11 mouse cellular contexts compared by ENCODE assay signal in the genomic region with DNA sequence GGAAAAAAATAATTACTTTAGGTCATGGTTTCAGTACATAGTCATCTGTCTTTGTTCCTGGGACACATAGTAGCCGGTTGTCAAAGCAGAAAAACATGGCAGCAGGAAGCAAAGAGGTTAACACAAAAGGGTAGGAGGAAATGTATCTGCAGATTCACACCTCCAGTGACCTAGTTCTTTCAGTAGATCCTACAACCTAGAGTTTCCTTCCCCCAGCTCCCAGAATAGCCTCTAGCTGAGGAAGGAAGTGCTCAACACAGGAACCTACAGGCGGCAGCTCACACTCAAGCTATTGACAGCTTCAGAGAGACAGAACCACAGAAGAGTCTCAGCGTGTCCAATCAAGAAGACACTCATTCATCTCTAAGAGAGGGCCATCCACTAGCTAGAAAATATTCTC. TPM values are rescaled to one million over a fixed set of nuclear protein-coding genes. Genes with fewer than 3 reads are reported as not detected.
DNase-seq lines count a peak whose midpoint lies in the region; ATAC-seq and TF ChIP-seq lines count a peak whose summit lies in the region.
"Had no signal": no experiment of that assay in that cellular context is flagged by ENCODE, and none has a peak within 500 bp of the region (broad histone marks: within the 10 kb centered on the region; RNA-seq: fewer than 3 reads in every experiment).

No protein-coding gene starts in this region.

- DNase-seq in heart, adult 2 months: no peak
- DNase-seq in heart, postnatal 14 days: no peak
- DNase-seq in CD4-positive, CD25-positive, alpha-beta regulatory T cell, adult 2 months (ENCODE audit: low read depth, low spot score): peak; percentile 29
- DNase-seq in splenic B cell, adult 2 months (ENCODE audit: low read depth, low spot score): peak; percentile 23
- DNase-seq in stomach, postnatal 0 days (ENCODE audit: low spot score): no peak
- DNase-seq in Muller cell, postnatal 12 days (ENCODE audit: inconsistent ontology term): no peak
- no peak for DNase-seq in hindbrain, embryonic 10.5 days (ENCODE audit: low spot score)
- DNase-seq: kidney, postnatal 4 days; liver, embryonic 13.5 days had no signal

- TF ChIP-seq CTCF in heart, adult 2 months (IDR thresholded peaks at IDR 0.05): 0 out of 2 replicates have a peak, but pooled peaks have one; percentile 6
- no peak for TF ChIP-seq CTCF in stomach, postnatal 0 days (IDR thresholded peaks at IDR 0.05; ENCODE audit: low read depth)

- peaks cover 3% of the 10 kb centered on the region; the same call in 1 of the 2 replicates for H3K36me3 ChIP-seq in heart, adult 2 months (ENCODE audit: control insufficient read depth, insufficient read depth, low read length)
- H3K36me3 ChIP-seq in splenic B cell, adult 2 months (ENCODE audit: control insufficient read depth, insufficient read depth, low read length, poor library complexity, severe bottlenecking): no peaks in the 10 kb centered on the region
- no peaks in the 10 kb centered on the region for H3K36me3 ChIP-seq in stomach, postnatal 0 days (ENCODE audit: control insufficient read depth, insufficient read depth, low read length)
- H3K36me3 ChIP-seq in hindbrain, embryonic 10.5 days: no peaks in the 10 kb centered on the region
- H3K36me3 ChIP-seq: hindbrain, embryonic 15.5 days; liver, embryonic 13.5 days had no signal

- no peaks in the 10 kb centered on the region for H3K79me2 ChIP-seq in heart, adult 2 months (replicated peaks; ENCODE audit: control insufficient read depth, insufficient read depth, low read length)

- no peak overlapping the region for H3K9ac ChIP-seq in heart, adult 2 months (ENCODE audit: low read depth, low read length)
- no peak overlapping the region for H3K9ac ChIP-seq in stomach, postnatal 0 days (ENCODE audit: low read length)
- H3K9ac ChIP-seq: hindbrain, embryonic 15.5 days; liver, embryonic 13.5 days had no signal

- H3K9me3 ChIP-seq in stomach, postnatal 0 days (ENCODE audit: control insufficient read depth, low read length): no peaks in the 10 kb centered on the region
- H3K9me3 ChIP-seq in hindbrain, embryonic 10.5 days: no peaks in the 10 kb centered on the region
- H3K9me3 ChIP-seq: hindbrain, embryonic 15.5 days; liver, embryonic 13.5 days had no signal

- ATAC-seq in granulocyte monocyte progenitor cell, adult 5-6 weeks (replicated peaks; ENCODE audit: poor library complexity, severe bottlenecking): peak; percentile 79
- no peak for ATAC-seq in stomach, postnatal 0 days (ENCODE audit: low FRiP score, low TSS enrichment)

- intact Hi-C loops in heart, adult 2 months (cut with DNase I): no loop called here
- intact Hi-C loops in heart, postnatal 14 days (cut with DNase I): no loop called here

- no peaks in the 10 kb centered on the region for H3K4me1 ChIP-seq in heart, adult 2 months (ENCODE audit: control insufficient read depth, insufficient read depth, low read length)
- no peaks in the 10 kb centered on the region for H3K4me1 ChIP-seq in stomach, postnatal 0 days (replicated peaks; ENCODE audit: control insufficient read depth, insufficient read depth)
- H3K4me1 ChIP-seq in hindbrain, embryonic 10.5 days (replicated peaks): no peaks in the 10 kb centered on the region
- H3K4me1 ChIP-seq: hindbrain, embryonic 15.5 days; liver, embryonic 13.5 days had no signal

- H3K4me2 ChIP-seq in stomach, postnatal 0 days (replicated peaks; ENCODE audit: low read depth): no peak overlapping the region
- H3K4me2 ChIP-seq: hindbrain, embryonic 15.5 days; liver, embryonic 13.5 days had no signal

- whole genome bisulfite sequencing in heart, adult 2 months: 27% methylated on average over 3 of the region's 3 CpGs
- 74% methylated on average over 3 of the region's 3 CpGs for WGBS in stomach, postnatal 0 days
- WGBS in hindbrain, embryonic 10.5 days: 79% methylated on average over 3 of the region's 3 CpGs

- no peak overlapping the region; the same call in 1 of the 2 replicates for H3K27ac ChIP-seq in heart, adult 2 months
- no peak overlapping the region for H3K27ac ChIP-seq in stomach, postnatal 0 days (replicated peaks)
- H3K27ac ChIP-seq in hindbrain, embryonic 10.5 days: no peak overlapping the region
- H3K27ac ChIP-seq: hindbrain, embryonic 15.5 days; liver, embryonic 13.5 days had no signal

- TF ChIP-seq POLR2A in heart, adult 2 months (IDR thresholded peaks at IDR 0.05; ENCODE audit: insufficient read depth, low read depth, low read length): no peak

- no peaks in the 10 kb centered on the region for H3K27me3 ChIP-seq in heart, adult 2 months (ENCODE audit: control insufficient read depth, insufficient read depth, low read length)
- H3K27me3 ChIP-seq in splenic B cell, adult 2 months (ENCODE audit: control insufficient read depth, insufficient read depth, low read length, poor library complexity, severe bottlenecking): no peaks in the 10 kb centered on the region
- no peaks in the 10 kb centered on the region for H3K27me3 ChIP-seq in stomach, postnatal 0 days (ENCODE audit: control insufficient read depth, insufficient read depth, low read length)
- no peaks in the 10 kb centered on the region for H3K27me3 ChIP-seq in hindbrain, embryonic 10.5 days (ENCODE audit: insufficient read depth, poor library complexity, severe bottlenecking)
- H3K27me3 ChIP-seq: hindbrain, embryonic 15.5 days; liver, embryonic 13.5 days had no signal

- no peak for TF ChIP-seq EP300 in heart, adult 2 months (IDR thresholded peaks at IDR 0.05; ENCODE audit: insufficient read depth, low read depth, low read length)
- no peak for TF ChIP-seq EP300 in stomach, postnatal 0 days (optimal IDR thresholded peaks at IDR 0.05)

- no peak overlapping the region for H3K4me3 ChIP-seq in heart, adult 2 months
- no peak overlapping the region for H3K4me3 ChIP-seq in stomach, postnatal 0 days (ENCODE audit: low read depth, low read length)
- no peak overlapping the region for H3K4me3 ChIP-seq in hindbrain, embryonic 10.5 days
- H3K4me3 ChIP-seq: hindbrain, embryonic 15.5 days; liver, embryonic 13.5 days had no signal

RNA-seq across cellular contexts. Expression of a gene that starts 18.2 kb away (rescaled TPM):
- 10 to 100 TPM; 18.8 to 21.6 TPM for total RNA-seq in heart, adult 2 months (2021)
- 8.6 and 16.2 TPM in 2 replicates for polyA plus RNA-seq in heart, adult 2 months (2012; rRNA removed)
- total RNA-seq in heart, postnatal 14 days (2021): 10 to 100 TPM; 24.9 to 25.2 TPM
- total RNA-seq in granulocyte monocyte progenitor cell, adult 5-6 weeks (2014; fragmentation: Nextera tagmentation): 20.0 and 25.7 TPM in 2 replicates
- 45.0 and 51.7 TPM in 2 replicates for total RNA-seq in granulocyte monocyte progenitor cell, adult 5-6 weeks (2017)
- polyA plus RNA-seq in stomach, postnatal 0 days (2015; fragmentation: Nextera tagmentation; extraction: Ambion mirVana): 95.4 and 99.6 TPM in 2 replicates
- polyA plus RNA-seq in hindbrain, embryonic 10.5 days (2016; fragmentation: Nextera tagmentation; extraction: Ambion mirVana): 26.4 and 29.4 TPM in 2 replicates

Comparison
In these comparisons a context has a peak if more than half of its experiments do, and no peak if none do; other contexts are left out.
1. DNase-seq: peak in CD4-positive, CD25-positive, alpha-beta regulatory T cell, adult 2 months (single experiment) and splenic B cell, adult 2 months (single experiment); none in heart, adult 2 months (0 of 2), heart, postnatal 14 days (0 of 2), stomach, postnatal 0 days (single experiment), Muller cell, postnatal 12 days (single experiment) and hindbrain, embryonic 10.5 days (single experiment).